Mouse (Mus musculus): ENCODE data around the gene Pard3b. TPM values are rescaled to one million over a fixed set of nuclear protein-coding genes. Genes with fewer than 3 reads are reported as not detected.

Gene Pard3b
- total RNA-seq, 2 experiments from 2014 or later: 20.2 to 22.2 TPM

DNA sequence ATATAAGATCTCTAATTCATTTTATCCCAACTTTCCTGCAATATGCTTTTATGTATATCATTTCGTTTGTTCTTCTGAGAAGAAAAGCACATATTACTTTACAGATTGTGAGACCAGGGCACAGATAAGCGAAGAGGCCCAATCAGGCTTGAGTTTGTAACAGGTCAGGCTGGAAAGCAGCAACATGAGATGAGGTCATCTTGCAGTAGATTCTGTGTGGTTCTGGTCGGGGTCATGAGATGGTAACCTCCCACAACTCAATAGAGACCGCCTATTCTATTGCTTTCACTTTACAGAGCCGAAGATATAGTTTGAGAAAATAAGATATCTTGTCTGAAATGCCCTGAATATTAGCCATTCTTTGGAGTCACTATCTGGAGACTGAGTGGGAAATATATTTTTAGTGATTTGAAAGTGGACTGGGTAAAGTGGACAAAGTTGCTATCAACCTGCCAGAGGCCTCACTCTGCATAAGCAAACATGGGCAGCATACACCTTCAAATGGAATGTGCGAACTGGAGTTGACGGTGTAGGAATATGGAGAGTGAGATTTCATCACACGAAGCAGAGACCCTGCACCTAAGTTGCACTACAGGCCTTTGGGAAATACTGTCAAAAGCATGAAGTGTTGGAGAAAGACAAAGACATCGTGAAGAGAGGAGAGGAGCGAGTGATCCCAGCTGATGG lies 987.3 kb downstream of the Pard3b start:
- no peak for DNase-seq (ENCODE audit: low spot score in 2 of 2)

DNA sequence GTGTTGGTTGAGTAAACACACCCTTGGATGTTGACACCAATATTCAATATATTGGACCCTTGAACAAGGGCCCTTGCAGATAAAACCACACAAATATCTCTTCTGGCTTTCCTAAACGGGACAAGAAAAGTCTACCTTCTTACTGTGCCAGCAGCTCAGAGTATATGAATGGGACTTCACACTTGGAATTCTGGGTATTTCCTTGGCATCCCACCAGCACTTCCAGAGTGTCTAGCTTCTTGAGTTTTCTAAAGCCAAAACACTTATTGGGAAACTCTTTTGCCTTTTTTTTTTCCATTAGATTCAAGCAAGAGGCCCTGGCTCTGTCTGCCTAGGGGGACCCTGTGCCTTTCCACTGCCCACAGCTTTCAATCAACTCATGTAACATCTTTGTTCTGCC lies 991.3 kb downstream of the Pard3b start:
- no peak for DNase-seq (ENCODE audit: low spot score in 2 of 2)

GRCm38 (mm10) chr1:62631511-62632305 lies 993.1 kb downstream of the Pard3b start:
- no peak for DNase-seq (ENCODE audit: low spot score in 2 of 2)

GRCm38 (mm10) chr1:62632886-62633285 lies 994.3 kb downstream of the Pard3b start:
- DNase-seq (ENCODE audit: low spot score in 2 of 2): no peak

GRCm38 (mm10) chr1:62635203-62635602 lies 996.6 kb downstream of the Pard3b start:
- DNase-seq (ENCODE audit: low spot score in 2 of 2): no peak

DNA sequence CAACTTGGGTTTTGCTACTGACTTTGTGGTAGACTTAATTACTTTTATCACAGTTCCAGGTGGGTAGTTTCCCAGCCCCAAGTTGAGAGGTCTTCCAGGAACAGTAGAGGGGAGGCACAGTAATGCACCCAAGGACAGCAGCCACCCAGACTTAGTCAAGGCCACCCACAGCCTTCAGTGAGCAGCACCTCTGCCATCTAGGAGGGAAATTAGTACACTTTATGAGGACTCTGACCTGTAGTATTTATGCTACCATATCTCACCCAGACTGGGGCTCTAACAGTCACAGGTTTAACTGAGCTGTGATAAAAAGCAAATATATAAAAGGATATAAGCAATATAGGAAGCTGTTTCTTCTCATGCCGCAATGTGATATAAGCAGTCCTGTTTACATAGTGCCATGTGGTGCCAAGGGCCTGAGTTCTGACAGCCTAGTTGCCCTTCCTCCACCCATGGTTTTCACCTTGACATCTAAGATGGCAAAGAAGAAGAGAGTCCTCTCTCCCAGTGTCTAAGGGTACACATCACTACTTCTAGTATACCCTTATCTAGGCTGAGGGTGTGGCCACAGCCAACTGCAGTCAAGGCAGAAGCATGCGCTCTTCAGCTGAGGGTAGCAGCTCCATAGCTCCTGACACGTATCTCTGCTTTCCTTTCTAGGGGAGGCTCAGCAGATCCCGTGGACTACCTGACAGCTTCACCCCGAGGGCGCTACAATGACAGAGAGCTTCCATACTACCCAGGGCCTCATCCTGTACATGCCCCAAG lies 998.5 kb downstream of the Pard3b start:
- no peak for DNase-seq (ENCODE audit: low spot score in 2 of 2)

- no peak for DNase-seq (ENCODE audit: low spot score in 2 of 2)
Observed at GRCm38 (mm10) chr1:62639012-62639411, 1000.4 kb downstream of the Pard3b start.

DNA sequence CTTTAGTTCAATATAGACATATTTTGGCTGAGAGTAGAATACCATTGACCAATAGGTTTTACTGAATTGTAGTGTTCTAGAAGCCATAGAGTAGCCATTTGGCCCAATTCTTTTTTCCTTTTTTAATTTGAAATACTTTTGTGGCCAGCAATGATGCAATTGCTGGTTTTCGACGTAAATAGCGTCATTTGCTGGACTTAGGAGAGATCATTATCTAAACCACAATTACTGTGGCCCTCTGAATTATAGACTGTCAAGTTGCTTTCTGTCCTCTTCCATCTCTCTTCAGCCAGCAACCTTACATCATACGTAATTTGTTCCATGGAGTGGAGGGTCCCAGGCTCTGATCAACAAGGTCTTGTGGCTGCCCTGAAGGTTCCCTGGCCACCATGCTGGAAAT lies 1000.8 kb downstream of the Pard3b start:
- no peak for DNase-seq (ENCODE audit: low spot score in 2 of 2)

- DNase-seq (ENCODE audit: low spot score in 2 of 2): no peak
Observed at GRCm38 (mm10) chr1:62644631-62645278, 1006.1 kb downstream of the Pard3b start.

DNA sequence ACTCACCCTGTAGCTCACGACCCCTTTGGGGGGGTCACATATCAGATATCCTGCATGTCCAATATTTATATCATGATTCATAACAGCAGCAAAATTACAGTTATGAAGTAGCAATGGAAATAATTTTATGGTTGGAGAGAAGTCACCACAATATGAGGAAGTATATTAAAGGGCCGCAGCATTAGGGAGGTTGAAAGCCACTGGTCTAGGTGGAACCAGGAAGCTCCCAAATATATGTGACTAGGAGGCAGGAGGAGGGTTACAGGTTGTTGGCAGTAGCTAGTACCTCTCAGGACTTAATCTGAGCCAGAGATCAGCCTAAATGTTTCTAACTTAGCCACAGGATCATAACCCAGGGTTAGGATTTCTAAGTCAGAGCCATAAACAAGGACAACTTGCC lies 1008.2 kb downstream of the Pard3b start:
- no peak for DNase-seq (ENCODE audit: low spot score in 2 of 2)

DNA sequence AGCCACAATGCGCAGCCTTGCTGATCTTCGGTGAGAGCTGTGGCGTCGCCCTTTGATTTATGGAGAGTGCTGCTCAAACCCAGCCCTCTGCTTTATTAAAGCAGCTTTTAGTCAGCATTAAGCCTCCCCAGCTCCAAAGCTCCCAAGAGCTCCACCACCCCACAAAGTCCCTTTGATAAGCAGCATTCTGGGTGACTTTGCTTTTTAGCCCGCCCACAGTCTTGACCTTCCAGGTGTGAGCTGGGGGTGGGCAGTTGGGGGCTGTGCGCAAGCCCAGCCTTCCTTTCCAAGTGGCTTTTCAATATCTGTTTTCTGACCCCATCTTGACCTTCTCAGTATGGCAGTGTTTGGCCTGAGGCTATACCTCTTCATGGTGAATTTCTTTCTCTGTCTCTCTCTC lies 1009.5 kb downstream of the Pard3b start:
- no peak for DNase-seq (ENCODE audit: low spot score in 2 of 2)

- DNase-seq (ENCODE audit: low spot score in 2 of 2): no peak
Observed at GRCm38 (mm10) chr1:62648591-62648990, 1010.0 kb downstream of the Pard3b start.

DNA sequence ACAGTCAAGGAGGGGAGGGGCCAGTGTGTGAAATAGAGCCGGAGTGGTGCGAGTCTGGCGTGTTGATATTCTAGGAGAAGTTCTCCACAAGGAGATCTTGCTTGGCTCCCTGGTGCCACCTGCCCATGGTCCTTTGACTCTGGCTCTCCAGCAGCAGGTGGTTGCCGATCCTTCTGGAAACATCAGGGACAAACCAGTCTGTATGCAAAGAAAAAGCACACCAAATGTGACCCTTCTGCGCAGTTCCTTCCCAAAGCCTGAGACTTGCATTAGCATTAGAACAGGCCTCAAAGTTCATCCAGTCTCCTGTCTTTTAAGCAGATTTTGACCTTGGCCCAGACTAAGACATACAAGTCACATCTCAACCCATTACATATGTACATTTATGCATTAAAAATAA lies 1011.9 kb downstream of the Pard3b start:
- no peak for DNase-seq (ENCODE audit: low spot score in 2 of 2)

GRCm38 (mm10) chr1:62654436-62654835 lies 1015.8 kb downstream of the Pard3b start:
- no peak for DNase-seq (ENCODE audit: low spot score in 2 of 2)

GRCm38 (mm10) chr1:62664960-62665645 lies 1026.5 kb downstream of the Pard3b start:
- DNase-seq (ENCODE audit: low spot score in 2 of 2): peak in 1 of 2 experiments; percentile 6

GRCm38 (mm10) chr1:62665771-62666730 lies 1027.4 kb downstream of the Pard3b start:
- DNase-seq (ENCODE audit: low spot score in 2 of 2): no peak

GRCm38 (mm10) chr1:62666780-62667179 lies 1028.2 kb downstream of the Pard3b start:
- DNase-seq (ENCODE audit: low spot score in 2 of 2): no peak

DNA sequence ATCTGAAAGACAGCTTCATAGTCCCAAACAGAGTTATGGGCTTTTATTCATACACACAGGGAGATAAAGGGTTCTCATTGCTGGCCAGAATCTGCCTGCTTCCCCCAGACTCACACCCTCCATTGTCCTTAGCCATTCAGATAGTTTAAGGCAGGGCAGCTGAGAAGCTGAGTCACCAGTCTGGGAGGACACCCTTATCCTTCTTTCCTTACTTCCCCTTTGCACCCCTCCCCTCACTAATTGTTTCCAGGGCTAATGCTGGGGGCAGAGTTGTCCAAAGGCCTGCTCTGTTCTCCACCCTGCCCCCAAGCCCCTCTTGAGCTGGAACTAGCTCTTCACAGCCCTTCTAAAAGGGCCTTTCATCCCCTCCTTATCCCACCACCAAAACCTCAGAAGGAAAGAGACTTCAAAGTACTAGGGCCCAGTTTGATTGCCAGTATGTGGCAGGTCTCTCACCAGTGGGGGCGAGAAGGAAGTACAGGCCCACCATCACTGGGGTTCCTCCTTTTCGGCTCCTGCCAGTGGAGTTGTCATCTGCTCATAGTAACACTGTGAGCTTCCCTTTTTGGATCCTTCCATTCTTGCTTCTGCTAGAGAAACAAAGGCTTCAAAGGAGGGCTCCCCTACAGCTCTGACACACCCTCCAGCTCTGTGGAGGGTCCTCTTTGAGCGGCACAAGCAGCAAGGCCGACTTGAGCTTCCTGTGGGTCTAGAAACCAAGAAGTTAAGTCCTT lies 1040.2 kb downstream of the Pard3b start:
- DNase-seq (ENCODE audit: low spot score in 2 of 2): no peak

GRCm38 (mm10) chr1:62679466-62679865 lies 1040.8 kb downstream of the Pard3b start:
- DNase-seq (ENCODE audit: low spot score in 2 of 2): no peak

Measured in adrenal gland, postnatal 4 days (tissue).